Mouse (Mus musculus) ES-E14 (cell line): ENCODE data around the gene Hes3. TPM values are rescaled to one million over a fixed set of nuclear protein-coding genes. Genes with fewer than 3 reads are reported as not detected.

Source experiments
- DNase-seq: peaks from one replicate; pipeline ENCODE4 v3.0.0-alpha.2; 2013; ENCODE audit warnings: low read depth, low spot score
- H3K27ac ChIP-seq: 2 replicates; pipeline ENCODE4 v1.5.1; 2012; ENCODE audit warnings: low read depth, mild to moderate bottlenecking, low read length, moderate library complexity, mixed read lengths; ENCODE audit not compliant: poor library complexity, insufficient read depth, severe bottlenecking
- H3K36me3 ChIP-seq: 2 replicates; pipeline ENCODE4 v1.6.1; 2012; ENCODE audit warnings: mild to moderate bottlenecking, low read length, moderate library complexity, mixed read lengths; ENCODE audit not compliant: control insufficient read depth, poor library complexity, insufficient read depth, severe bottlenecking
- H3K4me1 ChIP-seq, 2 experiments: fragments of 150-350 bp in 1 of 2; sonication (generic) in 1 of 2; 2 replicates each; pipeline ENCODE4 v1.6.1; 2012; ENCODE audit warnings: low read length in 2 of 2, mild to moderate bottlenecking in 1 of 2, mixed read lengths in 1 of 2; ENCODE audit not compliant: control insufficient read depth in 2 of 2, insufficient read depth in 2 of 2, poor library complexity in 1 of 2
- H3K4me3 ChIP-seq, 2 experiments: fragments of 150-350 bp in 1 of 2; sonication (generic) in 1 of 2; 2 replicates each; pipeline ENCODE4 v1.5.1; 2012; ENCODE audit warnings: low read length in 2 of 2, low read depth in 1 of 2, mild to moderate bottlenecking in 1 of 2, mixed read lengths in 1 of 2; ENCODE audit not compliant: insufficient read depth in 1 of 2, poor library complexity in 1 of 2, severe bottlenecking in 1 of 2
- H3K9ac ChIP-seq: 2 replicates; pipeline ENCODE4 v1.6.1; 2012; ENCODE audit warnings: low read depth, mild to moderate bottlenecking, low read length, mixed read lengths; ENCODE audit not compliant: poor library complexity, insufficient read depth, severe bottlenecking
- H3K9me3 ChIP-seq: fragments of 150-350 bp; sonication (generic); 2 replicates; pipeline ENCODE4 v1.6.1; 2012; ENCODE audit warnings: low read depth, mild to moderate bottlenecking, low read length; ENCODE audit not compliant: control insufficient read depth, insufficient read depth
- CHD2 ChIP-seq: IDR thresholded peaks from 2 replicates; pipeline ENCODE4 v1.6.1; 2014; ENCODE audit warnings: mild to moderate bottlenecking, low read depth, low read length, inconsistent platforms
- HCFC1 ChIP-seq: IDR thresholded peaks from 2 replicates; pipeline ENCODE4 v1.6.1; 2012; ENCODE audit warnings: low read length, inconsistent platforms, borderline replicate concordance; ENCODE audit not compliant: insufficient read depth
- MAFK ChIP-seq: IDR thresholded peaks from 2 replicates; pipeline ENCODE4 v1.6.1; 2014; ENCODE audit warnings: mild to moderate bottlenecking, low read depth, low read length, inconsistent platforms; ENCODE audit not compliant: insufficient read depth
- ZC3H11A ChIP-seq: IDR thresholded peaks from 2 replicates; pipeline ENCODE4 v1.6.1; 2012; ENCODE audit warnings: low read depth, mild to moderate bottlenecking, inconsistent platforms, low read length, borderline replicate concordance
- ZNF384 ChIP-seq: IDR thresholded peaks from 2 replicates; pipeline ENCODE4 v1.6.1; 2012; ENCODE audit warnings: low read depth, low read length, inconsistent platforms
- in situ Hi-C, 2 experiments: fragments of 600-800 bp; cut with MboI; formaldehyde crosslinking; loops; one replicate each; pipeline ENCODE4 v1.15.1; 2025; ENCODE audit warnings: low sequenced_read_pairs in 2 of 2, inconsistent platforms in 1 of 2; ENCODE audit not compliant: unreplicated experiment in 2 of 2
- total RNA-seq: library from RNA; depleted of rRNA; stranded (reverse); fragments of 300-350 nt; gene quantifications from 2 replicates; pipeline ENCODE4 v1.2.3, GENCODE M21; 2012

The Hes3 gene
- total RNA-seq, 1 experiment = 0.58 TPM

DNA sequence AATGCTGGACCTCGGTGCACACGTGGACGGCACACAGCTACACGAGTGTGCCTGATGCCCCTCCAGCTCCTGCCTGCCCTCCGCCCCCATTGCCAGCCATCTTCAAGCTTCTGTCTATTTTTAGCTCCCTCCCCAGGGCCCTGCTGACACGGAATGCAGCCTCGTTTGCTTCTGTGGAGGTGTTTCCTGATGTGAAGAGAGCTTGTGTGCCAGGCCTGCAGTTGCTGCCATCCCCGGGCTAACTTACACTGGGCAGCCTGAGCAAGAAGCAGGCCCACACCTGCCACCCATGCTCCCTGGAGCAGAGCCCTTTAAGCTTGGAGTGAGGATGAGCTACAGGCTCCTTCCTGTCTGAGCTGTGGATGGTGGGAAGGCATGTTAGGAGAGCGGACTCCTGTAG, 29.3 kb downstream of the Hes3 start:
- in situ Hi-C loops = no loop called here
- Histone ChIP-seq H3K4me1 (peaks cover 0 to 31% of the 10 kb centered on the region in 2 experiments; a peak in 3 of 4 replicates), H3K27ac (no peak overlapping the region), H3K9ac (no peak overlapping the region), H3K36me3 (no peaks in the 10 kb centered on the region), H3K9me3 (no peaks in the 10 kb centered on the region), H3K4me3 (no peak overlapping the region)
- no peak for DNase-seq
- no peak for TF ChIP-seq MAFK
- TF ChIP-seq HCFC1 = no peak
- TF ChIP-seq CHD2 = no peak
- TF ChIP-seq ZC3H11A = no peak
- no peak for TF ChIP-seq ZNF384

DNA sequence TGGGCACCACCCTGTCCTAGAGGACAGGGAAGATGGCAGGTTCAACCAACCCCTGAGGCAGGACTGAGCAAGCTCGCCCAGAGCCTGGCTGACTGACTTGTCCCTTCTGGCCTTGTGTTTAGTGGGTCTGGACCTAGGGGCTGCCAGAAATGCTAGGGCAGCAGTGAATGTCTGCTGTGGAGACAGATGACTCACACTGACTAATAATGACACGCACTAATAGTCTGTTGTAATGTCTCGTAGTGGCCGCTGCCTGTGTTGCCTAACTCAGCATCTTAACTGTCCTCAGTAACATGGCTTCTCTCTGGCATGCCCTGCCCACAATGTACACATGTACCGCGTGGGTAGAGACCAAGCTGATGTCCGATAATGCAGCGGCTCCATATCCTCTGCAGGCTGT, 31.0 kb downstream of the Hes3 start:
- H3K4me3 ChIP-seq = no peak overlapping the region
- H3K4me1 ChIP-seq = peaks cover 0 to 31% of the 10 kb centered on the region in 2 experiments; a peak in 3 of 4 replicates
- no peak overlapping the region for H3K27ac ChIP-seq
- in situ Hi-C loops = no loop called here
- H3K9ac ChIP-seq = no peak overlapping the region
- no peak for TF ChIP-seq HCFC1
- no peak for TF ChIP-seq ZC3H11A
- H3K36me3 ChIP-seq = peaks cover 3% of the 10 kb centered on the region; the same call in 1 of the 2 replicates
- DNase-seq = no peak
- H3K9me3 ChIP-seq = no peaks in the 10 kb centered on the region

DNA sequence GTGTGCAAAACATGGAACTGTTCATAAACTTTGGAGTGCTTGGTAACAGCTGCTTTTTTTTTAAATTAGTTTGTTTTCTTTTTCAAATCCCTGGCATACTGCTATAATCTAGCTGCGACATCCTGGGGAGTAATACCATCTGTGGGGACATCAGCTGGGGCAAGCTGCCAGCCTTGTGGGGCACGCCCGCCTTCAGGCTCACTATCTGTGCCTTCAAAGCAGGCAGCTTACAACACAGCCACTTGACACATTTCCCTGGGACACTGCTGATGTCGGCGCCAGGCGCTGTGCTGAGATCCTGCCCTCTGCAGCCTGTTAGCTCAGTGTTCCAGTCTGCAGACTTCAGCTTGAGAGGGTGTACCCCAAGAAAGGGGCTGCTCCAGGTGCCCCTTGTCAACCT, 34.4 kb downstream of the Hes3 start:
- TF ChIP-seq ZC3H11A (no peak), ZNF384 (no peak), HCFC1 (no peak), CHD2 (no peak), MAFK (no peak)
- H3K9me3 ChIP-seq = no peaks in the 10 kb centered on the region
- no peak overlapping the region for H3K9ac ChIP-seq
- H3K36me3 ChIP-seq = peaks cover 7% of the 10 kb centered on the region; the same call in 1 of the 2 replicates
- DNase-seq = no peak
- H3K27ac ChIP-seq = no peak overlapping the region
- no peak overlapping the region for H3K4me3 ChIP-seq
- H3K4me1 ChIP-seq = peaks cover 0 to 9% of the 10 kb centered on the region in 2 experiments; a peak in 1 of 4 replicates
- in situ Hi-C loops = no loop called here

DNA sequence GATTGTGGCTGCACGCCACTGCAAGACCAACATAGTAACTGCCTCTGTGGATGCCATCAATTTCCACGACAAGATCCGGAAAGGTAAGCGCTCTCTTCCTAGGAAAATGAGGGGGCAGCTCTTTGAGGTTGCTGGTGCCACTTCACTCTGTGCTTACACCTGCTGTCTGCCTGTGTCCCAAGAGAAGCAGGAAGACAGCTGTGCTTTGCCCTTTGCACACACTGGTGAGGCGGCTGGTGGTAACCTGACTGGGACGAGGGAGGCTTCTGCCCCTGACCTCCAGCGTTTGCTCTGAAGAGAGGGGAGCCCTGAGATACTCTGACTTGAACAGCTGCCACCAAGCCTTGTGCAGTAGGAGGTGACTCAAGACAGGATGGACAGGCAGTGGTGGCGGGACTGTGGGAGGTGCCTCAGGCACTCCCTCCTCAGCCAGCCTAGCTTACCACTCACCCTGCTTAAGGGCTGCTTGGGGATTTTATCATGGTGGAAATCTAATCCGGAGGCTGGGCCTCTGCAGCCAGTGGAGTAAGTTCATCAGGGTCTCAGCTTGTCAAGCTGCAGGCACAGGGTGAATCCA, 38.2 kb downstream of the Hes3 start:
- Histone ChIP-seq H3K4me1 (no peaks in the 10 kb centered on the region), H3K27ac (no peak overlapping the region), H3K4me3 (no peak overlapping the region), H3K9ac (no peak overlapping the region), H3K36me3 (peaks cover 7% of the 10 kb centered on the region; the same call in 1 of the 2 replicates), H3K9me3 (no peaks in the 10 kb centered on the region)
- no peak for TF ChIP-seq CHD2
- TF ChIP-seq MAFK = no peak
- TF ChIP-seq ZC3H11A = no peak
- no peak for TF ChIP-seq HCFC1
- TF ChIP-seq ZNF384 = no peak
- in situ Hi-C loops = no loop called here
- no peak for DNase-seq

DNA sequence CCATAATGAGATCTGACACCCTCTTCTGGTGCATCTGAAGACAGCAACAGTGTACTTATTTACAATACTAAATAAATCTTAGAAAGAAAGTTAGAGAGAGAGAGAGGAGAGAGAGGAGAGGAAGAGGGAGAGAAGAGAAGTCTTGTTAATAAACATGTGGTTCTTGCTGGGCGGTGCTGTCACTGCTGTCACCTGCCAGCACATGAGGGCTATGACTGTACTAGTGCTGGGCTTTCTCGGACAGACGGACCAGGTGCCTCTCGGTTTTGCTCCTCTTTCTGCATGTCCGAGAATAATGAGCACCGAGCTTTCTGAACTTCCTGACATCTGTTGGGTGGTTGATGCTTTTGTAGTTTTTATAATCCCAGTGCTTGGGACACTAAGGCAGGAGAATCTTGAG, 40.8 kb downstream of the Hes3 start:
- no peak for DNase-seq
- H3K4me3 ChIP-seq = no peak overlapping the region
- in situ Hi-C loops = no loop called here
- H3K27ac ChIP-seq = no peak overlapping the region
- H3K9ac ChIP-seq = no peak overlapping the region
- peaks cover 5% of the 10 kb centered on the region; the same call in 1 of the 2 replicates for H3K36me3 ChIP-seq
- H3K4me1 ChIP-seq = no peaks in the 10 kb centered on the region
- H3K9me3 ChIP-seq = no peaks in the 10 kb centered on the region
- TF ChIP-seq CHD2 (no peak), HCFC1 (no peak)
